Mouse (Mus musculus) forebrain, embryonic 14.5 days (tissue): ENCODE measurements at regions not wholly inside any gene's neighbourhood (a gene's known extent, or its start where the extent isn't known, plus 50 kb on each side); places are given as distances from the start of the nearest gene placed in this dataset.

ENCODE experiments used
- ATAC-seq: fragments of 200-750 bp; cut with Nextera tagmentation; 2 replicates; pipeline ENCODE4 v1.8.0; 2017; ENCODE audit warnings: mild to moderate bottlenecking, moderate library complexity
- DNase-seq: peaks from one replicate; pipeline ENCODE4 v3.0.0-alpha.2; 2015; ENCODE audit warnings: low spot score
- H3K27ac ChIP-seq: fragments of 300-500 bp; sonication (generic); 2 replicates; pipeline ENCODE4 v1.5.1; 2014; ENCODE audit warnings: low read depth, mild to moderate bottlenecking, control low read depth, low read length, moderate library complexity
- H3K27me3 ChIP-seq: fragments of 300-500 bp; sonication (generic); replicated peaks from 2 replicates; pipeline ENCODE4 v1.6.1; 2014; ENCODE audit warnings: low read length, control low read depth, mixed read lengths; ENCODE audit not compliant: control insufficient read depth, insufficient read depth
- H3K36me3 ChIP-seq: fragments of 300-500 bp; sonication (generic); 2 replicates; pipeline ENCODE4 v1.6.1; 2014; ENCODE audit warnings: low read length, control low read depth; ENCODE audit not compliant: control insufficient read depth, insufficient read depth
- H3K4me1 ChIP-seq: fragments of 300-500 bp; sonication (generic); 2 replicates; pipeline ENCODE4 v1.6.1; 2014; ENCODE audit warnings: antibody characterized with exemption, low read length, control low read depth; ENCODE audit not compliant: control insufficient read depth, insufficient read depth
- H3K4me2 ChIP-seq: fragments of 300-500 bp; sonication (generic); 2 replicates; pipeline ENCODE4 v1.6.1; 2014; ENCODE audit warnings: mild to moderate bottlenecking, control low read depth, low read length
- H3K4me3 ChIP-seq: fragments of 300-500 bp; sonication (generic); 2 replicates; pipeline ENCODE4 v1.5.1; 2014; ENCODE audit warnings: low read depth, low read length, control low read depth
- H3K9ac ChIP-seq: fragments of 300-500 bp; sonication (generic); 2 replicates; pipeline ENCODE4 v1.6.1; 2014; ENCODE audit warnings: mild to moderate bottlenecking, low read length, control low read depth, moderate library complexity
- H3K9me3 ChIP-seq: fragments of 300-500 bp; sonication (generic); replicated peaks from 2 replicates; pipeline ENCODE4 v1.6.1; 2016; ENCODE audit warnings: low read length, control low read depth, mixed read lengths; ENCODE audit not compliant: control insufficient read depth
- WGBS: fragments of 180-500 bp; shearing (Covaris S2); extraction: QIAGEN DNeasy Blood & Tissue Kit; methylation state at CpG from one replicate; pipeline ENCODE4 v1.1.7; 2014; 5-methylcytosine and 5-hydroxymethylcytosine counted together

GRCm38 (mm10) chr13:101534490-101534889 lies 233.5 kb downstream of the Pik3r1 start:
- H3K9ac ChIP-seq = no peak overlapping the region
- no peaks in the 10 kb centered on the region for H3K36me3 ChIP-seq
- no peak overlapping the region for H3K4me2 ChIP-seq
- 0 out of 2 replicates have a peak overlapping the region, but pooled peaks have one; percentile 9 for H3K27ac ChIP-seq
- no peak for ATAC-seq
- H3K9me3 ChIP-seq = no peaks in the 10 kb centered on the region
- no peaks in the 10 kb centered on the region for H3K27me3 ChIP-seq
- WGBS = 51% methylated on average over 6 of the region's 6 CpGs
- H3K4me3 ChIP-seq = no peak overlapping the region
- no peaks in the 10 kb centered on the region; the same call in 1 of the 2 replicates for H3K4me1 ChIP-seq
- no peak for DNase-seq

- Histone ChIP-seq H3K4me1 (no peaks in the 10 kb centered on the region; the same call in 1 of the 2 replicates), H3K9me3 (no peaks in the 10 kb centered on the region), H3K36me3 (no peaks in the 10 kb centered on the region), H3K9ac (no peak overlapping the region), H3K27me3 (no peaks in the 10 kb centered on the region), H3K4me3 (no peak overlapping the region), H3K27ac (no peak overlapping the region), H3K4me2 (no peak overlapping the region)
- no peak for ATAC-seq
- WGBS = 84% methylated on average over 4 of the region's 4 CpGs
- DNase-seq = no peak
Observed at GRCm38 (mm10) chr13:101532913-101533312, 235.1 kb downstream of the Pik3r1 start.

- Histone ChIP-seq H3K9me3 (no peaks in the 10 kb centered on the region), H3K36me3 (no peaks in the 10 kb centered on the region), H3K27ac (no peak overlapping the region), H3K4me2 (no peak overlapping the region), H3K9ac (no peak overlapping the region), H3K27me3 (no peaks in the 10 kb centered on the region), H3K4me1 (no peaks in the 10 kb centered on the region), H3K4me3 (no peak overlapping the region)
- ATAC-seq (no peak), DNase-seq (no peak)
- WGBS = 90% methylated on average over 5 of the region's 5 CpGs
Observed at GRCm38 (mm10) chr13:101527691-101528090, 240.3 kb downstream of the Pik3r1 start.

GRCm38 (mm10) chr13:101524781-101525180 lies 243.2 kb downstream of the Pik3r1 start:
- no peaks in the 10 kb centered on the region for H3K9me3 ChIP-seq
- H3K4me3 ChIP-seq = no peak overlapping the region
- ATAC-seq = no peak
- no peak overlapping the region for H3K27ac ChIP-seq
- no peak overlapping the region for H3K9ac ChIP-seq
- no peaks in the 10 kb centered on the region for H3K36me3 ChIP-seq
- no peaks in the 10 kb centered on the region for H3K27me3 ChIP-seq
- no peaks in the 10 kb centered on the region for H3K4me1 ChIP-seq
- DNase-seq = no peak
- no peak overlapping the region for H3K4me2 ChIP-seq
- WGBS = 93% methylated on average over 3 of the region's 3 CpGs

GRCm38 (mm10) chr13:101524223-101524622 lies 243.8 kb downstream of the Pik3r1 start:
- no peak overlapping the region for H3K4me2 ChIP-seq
- no peak overlapping the region for H3K9ac ChIP-seq
- ATAC-seq (no peak), DNase-seq (no peak)
- no peaks in the 10 kb centered on the region for H3K4me1 ChIP-seq
- no peak overlapping the region for H3K4me3 ChIP-seq
- H3K9me3 ChIP-seq = no peaks in the 10 kb centered on the region
- no peak overlapping the region for H3K27ac ChIP-seq
- H3K27me3 ChIP-seq = no peaks in the 10 kb centered on the region
- WGBS = 88% methylated on average over 3 of the region's 3 CpGs
- no peaks in the 10 kb centered on the region for H3K36me3 ChIP-seq

- Histone ChIP-seq H3K9me3 (no peaks in the 10 kb centered on the region), H3K4me2 (no peak overlapping the region)
Observed at GRCm38 (mm10) chr13:101523492-101523891, 244.5 kb downstream of the Pik3r1 start.

GRCm38 (mm10) chr13:101522597-101522996 lies 245.4 kb downstream of the Pik3r1 start:
- no peak for ATAC-seq
- H3K9me3 ChIP-seq = no peaks in the 10 kb centered on the region
- no peak overlapping the region for H3K4me3 ChIP-seq
- H3K27ac ChIP-seq = no peak overlapping the region
- no peaks in the 10 kb centered on the region for H3K36me3 ChIP-seq
- no peak overlapping the region for H3K4me2 ChIP-seq
- DNase-seq = no peak
- H3K4me1 ChIP-seq = no peaks in the 10 kb centered on the region
- H3K9ac ChIP-seq = no peak overlapping the region
- WGBS = 89% methylated on average over 2 of the region's 2 CpGs
- H3K27me3 ChIP-seq = no peaks in the 10 kb centered on the region

More at GRCm38 (mm10) chr13:101523492-101523891, 244.5 kb downstream of the Pik3r1 start:
- Histone ChIP-seq H3K27ac (no peak overlapping the region), H3K9ac (no peak overlapping the region), H3K4me3 (no peak overlapping the region), H3K36me3 (no peaks in the 10 kb centered on the region), H3K4me1 (no peaks in the 10 kb centered on the region), H3K27me3 (no peaks in the 10 kb centered on the region)
- no peak for ATAC-seq
- 86% methylated on average over 3 of the region's 3 CpGs for WGBS
- no peak for DNase-seq

- no peaks in the 10 kb centered on the region for H3K27me3 ChIP-seq
- H3K4me1 ChIP-seq = no peaks in the 10 kb centered on the region
- 75% methylated on average over 3 of the region's 3 CpGs for WGBS
- no peak overlapping the region for H3K9ac ChIP-seq
- no peak overlapping the region for H3K4me3 ChIP-seq
- H3K9me3 ChIP-seq = no peaks in the 10 kb centered on the region
- DNase-seq (no peak), ATAC-seq (no peak)
- no peaks in the 10 kb centered on the region for H3K36me3 ChIP-seq
- H3K4me2 ChIP-seq = no peak overlapping the region
- no peak overlapping the region for H3K27ac ChIP-seq
Observed at GRCm38 (mm10) chr13:101513354-101513753, 254.7 kb downstream of the Pik3r1 start.

- Histone ChIP-seq H3K4me2 (no peak overlapping the region), H3K27ac (no peak overlapping the region), H3K9ac (no peak overlapping the region), H3K4me3 (no peak overlapping the region), H3K4me1 (no peaks in the 10 kb centered on the region), H3K9me3 (no peaks in the 10 kb centered on the region), H3K36me3 (no peaks in the 10 kb centered on the region), H3K27me3 (no peaks in the 10 kb centered on the region)
- no peak for ATAC-seq
- WGBS = 70% methylated on average over 1 of the region's 1 CpGs
- DNase-seq = peak; percentile 30
Observed at GRCm38 (mm10) chr13:101509946-101510345, 258.1 kb downstream of the Pik3r1 start.
